Mouse (Mus musculus): ENCODE measurements around the gene Gm4301. TPM values are rescaled to one million over a fixed set of nuclear protein-coding genes. Genes with fewer than 3 reads are reported as not detected.

Gene Gm4301
- polyA plus RNA-seq, 1 experiment from 2014 or later: not detected

Other genes with a start within 250 kb of the Gm4301 start
- not detected in 2 replicates for gene Gm4302, start 5.2 kb downstream of the Gm4301 start, polyA plus RNA-seq (2015; fragmentation: Nextera tagmentation; extraction: Ambion mirVana)
- gene Gm4303, start 10.3 kb downstream of the Gm4301 start, polyA plus RNA-seq (2015; fragmentation: Nextera tagmentation; extraction: Ambion mirVana): not detected in 2 replicates
- not detected in 2 replicates for gene Gm4305, start 15.4 kb downstream of the Gm4301 start, polyA plus RNA-seq (2015; fragmentation: Nextera tagmentation; extraction: Ambion mirVana)
- gene Gm4307, start 25.7 kb downstream of the Gm4301 start, polyA plus RNA-seq (2015; fragmentation: Nextera tagmentation; extraction: Ambion mirVana): not detected in 2 replicates
- gene Gm4312, start 46.9 kb downstream of the Gm4301 start, polyA plus RNA-seq (2015; fragmentation: Nextera tagmentation; extraction: Ambion mirVana): not detected in 2 replicates
- gene Tmtc3, start 151.7 kb downstream of the Gm4301 start, polyA plus RNA-seq (2015; fragmentation: Nextera tagmentation; extraction: Ambion mirVana): 23.8 and 25.8 TPM in 2 replicates
- gene Cep290, start 151.9 kb downstream of the Gm4301 start, polyA plus RNA-seq (2015; fragmentation: Nextera tagmentation; extraction: Ambion mirVana): 4.4 and 6.1 TPM in 2 replicates

Data from kidney, embryonic 16.5 days (tissue).